Mouse (Mus musculus): ENCODE measurements around the gene N4bp3.
A peak's percentile ranks its signal among the peaks of the same experiment; 100 is the strongest.
"Not testable (repeated sequence)": the region's sequence is repeated elsewhere in the genome, so short reads cannot be mapped to it uniquely, and the experiment has no call there.

The N4bp3 gene

DNA sequence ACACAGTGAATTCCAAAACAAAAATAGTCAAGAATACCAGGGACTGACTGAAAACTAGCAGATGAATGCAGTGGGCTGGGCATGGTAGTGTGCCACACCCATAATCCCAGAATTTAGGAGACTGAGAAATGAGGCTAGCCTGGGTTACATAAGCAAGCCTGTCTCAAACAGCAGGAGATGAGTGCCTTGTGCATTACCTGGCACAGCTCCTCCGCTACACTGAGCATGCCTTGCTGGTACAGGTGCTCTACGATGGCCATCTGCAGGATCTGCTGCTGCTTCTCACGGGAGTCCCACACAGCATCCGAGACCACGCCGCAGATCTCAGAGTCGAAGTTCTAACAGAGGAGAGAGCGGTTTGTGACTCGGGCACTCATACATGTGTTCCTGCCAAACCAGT lies 23.2 kb downstream of the N4bp3 start:
- DNase-seq = no peak

DNA sequence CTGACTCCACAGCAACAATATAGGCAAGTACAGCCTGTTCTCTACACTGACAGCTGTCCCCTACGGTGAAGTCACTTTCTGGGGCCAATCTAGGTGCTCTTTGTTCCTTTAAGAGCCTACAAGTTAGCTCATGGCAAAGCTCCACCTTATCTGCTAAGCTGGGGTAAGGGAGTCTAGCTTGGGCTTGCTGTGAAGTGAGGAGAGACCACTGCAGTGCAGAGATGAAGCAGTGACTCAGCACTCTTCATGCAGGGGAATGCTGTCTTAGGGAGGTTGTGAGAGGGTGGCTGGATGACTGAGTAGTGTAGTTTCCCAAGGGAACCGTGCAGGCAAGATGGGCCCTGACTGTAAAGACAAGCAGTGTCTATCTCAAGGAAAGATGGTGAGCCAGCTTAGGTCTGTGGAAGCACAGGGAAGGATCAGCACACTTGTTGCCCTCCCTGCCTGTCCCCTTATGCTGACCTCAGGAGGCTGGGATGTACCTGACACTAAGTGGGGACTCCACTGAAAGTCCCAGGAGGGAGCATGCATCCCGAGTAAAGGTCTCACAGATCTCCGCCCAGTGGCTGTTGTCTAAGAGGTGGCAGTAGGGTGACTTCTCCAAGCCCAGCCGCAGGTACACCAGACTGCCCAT lies 25.3 kb downstream of the N4bp3 start:
- DNase-seq = no peak

- DNase-seq = no peak
Measured at GRCm38 (mm10) chr11:51622971-51623491, 27.6 kb downstream of the N4bp3 start.

DNA sequence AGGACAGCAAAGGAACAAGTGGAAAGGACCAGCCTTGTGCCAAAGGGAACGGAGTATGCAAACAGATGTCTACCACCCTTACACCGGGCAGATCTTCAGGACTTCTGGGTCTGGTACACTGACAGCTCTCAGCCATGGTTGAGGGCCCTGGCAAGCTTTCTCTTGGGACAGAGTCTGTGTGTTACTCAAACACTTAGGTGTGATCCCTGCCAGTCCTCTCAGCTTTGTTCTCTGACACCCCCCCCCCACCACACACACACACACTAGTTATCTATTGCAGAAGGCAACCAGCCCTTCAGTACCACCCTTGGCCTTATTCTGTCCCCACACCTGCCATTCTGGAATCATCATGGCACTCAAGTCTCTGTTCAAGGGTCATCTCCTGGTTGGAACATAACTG lies 28.9 kb downstream of the N4bp3 start:
- no peak for DNase-seq

GRCm38 (mm10) chr11:51620084-51620483 lies 30.6 kb downstream of the N4bp3 start:
- DNase-seq = no peak

- DNase-seq = peak; percentile 92
Measured at GRCm38 (mm10) chr11:51619409-51620060, 31.1 kb downstream of the N4bp3 start, which contains the start of gene Nhp2. Gene Nhp2 (plus strand): TSS chr11:51619735.

DNA sequence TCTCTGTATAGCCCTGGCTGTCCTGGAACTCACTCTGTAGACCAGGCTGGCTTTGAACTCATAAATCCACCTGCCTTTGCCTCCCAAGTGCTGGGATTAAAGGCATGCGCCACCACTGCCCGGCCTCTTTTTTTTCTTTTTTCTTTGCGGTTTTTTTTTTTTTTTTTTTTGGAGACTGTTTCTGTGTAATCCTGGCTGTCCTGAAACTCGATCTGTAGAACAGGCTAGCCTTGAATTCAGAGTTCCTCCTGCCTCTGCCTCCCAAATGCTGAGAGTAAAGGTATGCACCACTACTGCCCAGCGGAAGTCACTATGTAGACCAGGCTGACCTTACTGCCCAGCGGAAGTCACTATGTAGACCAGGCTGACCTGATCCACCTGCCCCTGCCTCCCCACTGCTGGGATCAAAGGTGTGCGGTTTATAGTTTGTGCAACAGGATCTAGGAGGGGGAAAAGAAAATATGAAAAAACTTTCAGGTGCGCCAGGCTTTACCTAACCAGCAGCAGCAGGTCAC lies 31.7 kb downstream of the N4bp3 start:
- DNase-seq = no peak

GRCm38 (mm10) chr11:51617693-51618092 lies 32.9 kb downstream of the N4bp3 start:
- peak; percentile 70 for DNase-seq

DNA sequence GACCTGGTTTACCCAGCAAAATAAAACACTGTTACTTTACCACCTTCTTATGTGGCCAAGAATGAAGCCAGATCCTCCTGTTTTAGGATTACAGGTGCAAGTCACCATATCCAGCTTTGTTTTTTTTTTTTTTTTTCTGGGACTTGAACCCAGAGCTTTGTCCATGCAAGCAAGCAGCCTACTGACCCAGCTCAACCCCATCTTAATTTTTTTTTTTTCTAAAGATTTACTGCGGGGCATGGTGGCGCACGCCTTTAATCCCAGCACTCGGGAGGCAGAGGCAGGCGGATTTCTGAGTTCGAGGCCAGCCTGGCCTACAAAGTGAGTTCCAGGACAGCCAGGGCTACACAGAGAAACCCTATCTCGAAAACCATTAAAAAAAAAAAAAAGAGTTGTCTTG lies 34.5 kb downstream of the N4bp3 start:
- DNase-seq = not testable (repeated sequence)

DNA sequence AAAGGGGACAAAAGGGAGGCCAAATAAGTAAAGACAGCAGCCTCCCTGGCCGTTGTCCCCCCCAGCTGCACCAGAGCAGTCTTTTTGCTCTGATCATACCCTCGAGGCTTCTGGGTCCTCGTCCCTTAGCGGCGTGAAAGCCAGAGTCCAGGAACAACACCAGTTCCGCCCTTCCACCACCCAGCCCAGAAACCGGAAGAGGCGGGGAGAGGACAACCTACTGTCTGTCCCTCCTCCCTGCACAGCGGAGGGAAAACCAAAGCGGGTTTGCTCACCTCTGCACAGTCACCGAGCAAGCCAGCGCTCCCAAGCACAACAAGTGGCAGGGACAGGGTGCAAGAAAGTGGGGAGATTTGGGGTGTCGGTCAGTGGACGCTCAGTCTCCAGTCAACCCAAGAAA lies 35.0 kb downstream of the N4bp3 start:
- no peak for DNase-seq

GRCm38 (mm10) chr11:51615129-51615528 lies 35.5 kb downstream of the N4bp3 start:
- DNase-seq = no peak

DNA sequence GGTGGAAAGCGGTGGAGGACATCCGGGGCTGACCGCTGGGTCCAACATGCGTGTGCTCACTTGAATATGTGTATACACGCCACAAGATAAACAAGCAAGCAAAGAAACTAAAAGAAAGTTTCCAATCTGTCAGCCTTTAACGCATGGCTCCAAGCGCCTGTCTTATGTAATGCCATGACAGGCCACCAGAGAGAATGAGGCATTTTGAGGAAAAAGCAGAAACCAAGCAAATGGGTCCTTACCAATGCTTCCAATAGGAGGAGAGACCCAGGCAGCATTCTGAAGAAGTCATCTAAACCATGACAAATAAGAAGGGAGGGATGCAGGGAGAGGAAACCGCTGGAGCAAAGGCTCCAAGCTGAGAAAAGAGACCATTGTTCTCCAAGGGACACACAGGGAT lies 36.4 kb downstream of the N4bp3 start:
- DNase-seq = no peak

DNA sequence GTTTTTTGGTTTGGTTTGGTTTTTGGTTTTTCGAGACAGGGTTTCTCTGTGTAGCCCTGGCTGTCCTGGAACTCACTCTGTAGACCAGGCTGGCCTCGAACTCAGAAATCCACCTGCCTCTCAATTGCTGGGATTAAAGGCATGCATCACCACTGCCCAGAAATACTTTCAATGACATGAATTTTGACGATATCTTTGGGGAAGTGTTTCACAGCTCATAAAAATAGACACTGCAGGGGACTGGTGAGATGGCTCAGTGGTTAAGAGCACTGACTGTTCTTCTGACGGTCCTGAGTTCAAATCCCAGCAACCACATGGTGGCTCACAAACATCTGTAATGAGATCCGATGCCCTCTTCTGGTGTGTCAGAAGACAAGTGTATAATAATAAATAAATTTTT lies 40.7 kb downstream of the N4bp3 start:
- not testable (repeated sequence) for DNase-seq

GRCm38 (mm10) chr11:51609266-51609909 lies 41.3 kb downstream of the N4bp3 start:
- DNase-seq = no peak

GRCm38 (mm10) chr11:51607096-51607738 lies 43.4 kb downstream of the N4bp3 start:
- no peak for DNase-seq

GRCm38 (mm10) chr11:51606447-51607095 lies 44.1 kb downstream of the N4bp3 start, which contains the start of gene Hnrnpab:
Gene Hnrnpab (minus strand): TSS chr11:51606847.
- peak; percentile 98 for DNase-seq

DNA sequence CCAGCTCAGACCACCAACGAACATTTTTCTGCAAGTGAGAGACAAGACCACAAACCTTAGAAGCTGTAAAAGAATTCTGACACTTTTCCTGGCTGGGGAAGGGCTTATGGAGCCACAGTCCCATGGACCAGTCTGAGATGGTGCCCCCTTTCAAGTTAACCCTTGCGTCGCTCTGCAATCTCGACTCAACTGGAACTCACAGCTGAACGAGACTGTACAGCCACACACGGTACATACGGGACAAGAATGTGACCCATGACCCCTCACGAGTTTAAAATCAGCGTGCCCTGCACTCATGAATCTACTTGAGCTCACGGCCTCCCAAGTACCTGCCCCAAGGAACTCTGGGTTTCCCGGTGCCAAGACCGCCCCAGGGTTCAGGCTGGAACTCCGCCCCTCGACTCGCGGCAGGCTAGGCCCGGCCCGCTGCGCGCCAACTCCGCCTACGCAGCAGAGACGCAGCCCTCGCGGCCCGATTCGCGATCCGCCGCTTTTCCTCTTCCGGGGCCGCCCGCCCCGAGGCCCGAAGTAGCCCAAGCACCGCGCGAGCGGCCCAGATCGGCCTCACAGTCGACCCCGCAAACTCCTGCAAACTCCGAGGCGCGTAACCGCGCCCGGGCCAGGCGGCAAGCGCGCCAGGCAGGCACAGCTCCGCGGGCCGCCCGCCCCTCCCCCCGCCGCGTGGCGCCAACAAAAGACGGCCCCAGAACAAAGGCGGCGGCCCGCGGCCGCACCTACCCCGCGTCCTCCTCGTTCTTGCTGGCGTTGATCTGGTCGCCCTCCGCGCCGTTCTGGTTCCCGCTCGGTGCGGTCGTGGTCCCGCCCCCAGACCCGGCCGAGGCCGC lies 44.8 kb downstream of the N4bp3 start:
- peak; percentile 66 for DNase-seq

GRCm38 (mm10) chr11:51602253-51602652 lies 48.4 kb downstream of the N4bp3 start:
- DNase-seq = no peak

GRCm38 (mm10) chr11:51597553-51597952 lies 53.1 kb downstream of the N4bp3 start:
- DNase-seq = no peak

GRCm38 (mm10) chr11:51595459-51596083 lies 55.1 kb downstream of the N4bp3 start:
- DNase-seq = no peak

- DNase-seq = no peak
Measured at GRCm38 (mm10) chr11:51594715-51595350, 55.8 kb downstream of the N4bp3 start.
